Mouse (Mus musculus) left cerebral cortex, adult 8-10 months (tissue): ENCODE results near the gene Rab37. TPM values are rescaled to one million over a fixed set of nuclear protein-coding genes. Genes with fewer than 3 reads are reported as not detected.

Source experiments
- DNase-seq, 2 experiments: peaks; one replicate each; pipeline ENCODE4 v3.0.0; 2022; ENCODE audit warnings: low spot score in 2 of 2
- total RNA-seq, 4 experiments: library from RNA; stranded (reverse); gene quantifications; 2 replicates each; pipeline ENCODE4 v1.2.4; 2022

Rab37 gene
- total RNA-seq, 4 experiments from 2014 or later, result 3.3 to 6.1 (median 4.8) TPM

GRCm38 (mm10) chr11:115131768-115132381, 40.6 kb downstream of the Rab37 start:
- DNase-seq, result no peak

GRCm38 (mm10) chr11:115133800-115134199, 42.6 kb downstream of the Rab37 start, which contains the start of gene Cd300lf:
TSS of gene Cd300lf (minus strand) at chr11:115133992.
- DNase-seq, result no peak

- no peak for DNase-seq
Measured at GRCm38 (mm10) chr11:115138597-115139262, 47.5 kb downstream of the Rab37 start.

- no peak for DNase-seq
Measured at GRCm38 (mm10) chr11:115141970-115142369, 50.7 kb downstream of the Rab37 start.

- no peak for DNase-seq
Measured at GRCm38 (mm10) chr11:115147813-115148212, 56.6 kb downstream of the Rab37 start.

- DNase-seq, result no peak
Measured at GRCm38 (mm10) chr11:115150741-115151254, 59.6 kb downstream of the Rab37 start.

GRCm38 (mm10) chr11:115151755-115152429, 60.7 kb downstream of the Rab37 start:
- no peak for DNase-seq

- no peak for DNase-seq
Measured at GRCm38 (mm10) chr11:115153088-115153487, 61.9 kb downstream of the Rab37 start.

GRCm38 (mm10) chr11:115153699-115154292, 62.6 kb downstream of the Rab37 start:
- peak in 1 of 2 experiments; percentile 51 for DNase-seq

- no peak for DNase-seq
Measured at GRCm38 (mm10) chr11:115155053-115155634, 63.9 kb downstream of the Rab37 start.

GRCm38 (mm10) chr11:115157933-115158719, 66.9 kb downstream of the Rab37 start:
- DNase-seq, result no peak

GRCm38 (mm10) chr11:115160016-115160797, 69.0 kb downstream of the Rab37 start:
- peak in 1 of 2 experiments; percentile 61 for DNase-seq

GRCm38 (mm10) chr11:115160883-115161577, 69.8 kb downstream of the Rab37 start:
- no peak for DNase-seq

- DNase-seq, result no peak
Measured at GRCm38 (mm10) chr11:115161578-115162204, 70.5 kb downstream of the Rab37 start.

GRCm38 (mm10) chr11:115162205-115162601, 71.0 kb downstream of the Rab37 start:
- DNase-seq, result no peak

GRCm38 (mm10) chr11:115162832-115163480, 71.7 kb downstream of the Rab37 start, which contains the start of gene Slc9a3r1:
TSS of gene Slc9a3r1 (plus strand) at chr11:115163341.
- DNase-seq, result peak; percentile 84 to 88

GRCm38 (mm10) chr11:115163568-115164150, 72.4 kb downstream of the Rab37 start:
- no peak for DNase-seq
